Mouse (Mus musculus): ENCODE data around the gene Rbbp4.

DNA sequence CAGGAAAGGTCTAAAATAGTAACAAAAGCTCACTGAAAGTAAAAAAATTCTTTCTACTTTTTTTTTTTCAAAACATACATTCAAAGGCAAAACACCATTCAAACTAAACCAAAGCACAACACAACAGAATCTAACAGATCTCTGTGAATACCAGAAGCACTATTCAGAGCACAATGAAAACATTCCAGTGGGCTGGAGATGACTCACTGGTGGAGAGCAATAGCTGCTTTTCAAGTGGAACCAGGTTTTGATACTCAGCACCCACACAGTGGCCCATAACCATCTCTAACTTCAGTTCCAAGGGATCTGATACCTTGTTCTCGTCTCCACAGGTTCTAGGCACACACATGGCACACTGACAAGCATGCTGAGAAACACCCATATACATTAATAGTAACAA, 10.4 kb downstream of the Rbbp4 start:
- TF ChIP-seq NELFE (IDR thresholded peaks at IDR 0.05; ENCODE audit: low read depth, low read length) = no peak
- TF ChIP-seq ETS1 (IDR thresholded peaks at IDR 0.05; ENCODE audit: low read depth, low read length) = no peak
- no peak for TF ChIP-seq POLR2A (IDR thresholded peaks at IDR 0.05; ENCODE audit: control insufficient read depth in 1 of 2, insufficient read depth in 1 of 2, low read depth in 1 of 2, low read length in 2 of 2, poor library complexity in 1 of 2)
- no peak for TF ChIP-seq CTCF (IDR thresholded peaks at IDR 0.05 in 2 of 3, conservative IDR thresholded peaks at IDR 0.05 in 1 of 3; ENCODE audit: control insufficient read depth in 1 of 3, insufficient read depth in 1 of 3, low read depth in 2 of 3, low read length in 3 of 3, poor library complexity in 1 of 3, severe bottlenecking in 1 of 3)
- TF ChIP-seq CHD1 (IDR thresholded peaks at IDR 0.05; ENCODE audit: low read depth, low read length) = no peak
- TF ChIP-seq EP300 (IDR thresholded peaks at IDR 0.05; ENCODE audit: low read depth in 1 of 2, low read length in 2 of 2) = no peak
- TF ChIP-seq MXI1 (IDR thresholded peaks at IDR 0.05; ENCODE audit: low read depth, low read length) = no peak

Data from MEL (cell line).